Mouse (Mus musculus) yolk sac, embryonic 10.5 days (tissue): Measurements from ENCODE around the gene Uckl1.
A peak's percentile ranks its signal among the peaks of the same experiment; 100 is the strongest.

Experiments
- DNase-seq: peaks from one replicate; pipeline ENCODE4 v3.0.0-alpha.2; 2017; ENCODE audit warnings: low spot score

Gene Uckl1

DNA sequence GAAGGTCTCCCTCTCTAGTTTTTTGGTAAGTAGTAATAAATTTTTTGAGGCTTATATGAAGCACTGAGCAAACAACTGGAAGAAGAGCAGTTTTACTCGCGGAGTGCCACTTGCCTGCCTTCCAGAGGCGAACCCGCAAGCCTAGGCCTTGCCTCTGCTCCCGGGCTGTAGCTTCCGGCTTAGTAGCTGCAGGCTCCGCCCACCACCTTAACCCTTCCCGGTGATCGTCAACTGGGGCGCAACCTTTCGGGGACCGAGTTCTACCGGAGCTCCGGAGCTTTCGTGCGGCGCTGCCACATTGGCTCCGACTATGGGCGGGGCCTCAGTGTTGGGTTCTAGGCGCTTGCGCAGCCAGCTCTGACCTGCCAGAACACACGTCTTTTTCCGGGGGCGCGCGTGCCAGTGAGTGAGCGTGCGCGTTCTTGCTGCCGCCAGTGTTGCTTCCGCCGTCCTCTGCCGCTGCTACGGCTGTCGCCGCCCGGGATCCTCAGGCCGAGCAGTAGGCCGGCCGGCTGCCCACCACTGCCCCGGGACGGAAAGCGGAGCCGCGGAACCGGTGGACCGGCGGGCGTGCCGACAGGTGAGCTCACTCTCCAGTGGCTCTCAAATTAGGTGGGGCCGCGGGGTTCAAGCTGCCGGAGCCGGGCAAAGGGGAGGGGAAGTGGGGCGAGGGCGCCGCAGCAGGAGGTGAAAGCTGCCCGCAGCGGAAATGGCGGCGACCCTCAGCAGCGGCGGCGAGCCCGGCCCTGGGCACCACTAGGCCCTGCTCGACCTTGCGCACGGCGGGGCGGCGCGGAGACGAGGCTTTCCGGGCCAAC is 64.4 kb downstream of the Uckl1 start, which contains the start of gene Dnajc5:
Gene Dnajc5, plus strand, starts transcription at position 368 of the 818 bp plus-strand sequence.
- peak; percentile 98 for DNase-seq

DNA sequence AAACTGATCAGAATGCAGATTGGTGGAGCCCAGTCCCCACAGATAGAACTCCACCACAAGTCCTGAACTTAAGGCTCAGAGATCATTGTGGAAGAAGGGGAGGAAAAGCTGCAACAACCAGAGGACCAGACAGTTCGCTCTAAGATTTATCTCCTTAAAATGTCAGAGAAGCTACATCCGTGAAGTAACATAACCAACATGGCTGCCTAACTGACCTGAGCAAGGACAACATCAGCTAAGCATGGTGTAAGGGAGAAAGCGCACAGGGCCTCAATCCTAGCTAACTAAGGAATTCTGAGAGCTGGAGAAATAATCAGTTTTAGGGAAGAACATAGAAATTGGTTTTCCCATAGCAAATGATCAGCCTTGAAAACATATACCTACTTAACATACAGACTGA is 65.5 kb downstream of the Uckl1 start:
- no peak for DNase-seq
